Mouse (Mus musculus) bone marrow macrophage, adult 2 months (primary cell): ENCODE data around the gene Kif19a. TPM values are rescaled to one million over a fixed set of nuclear protein-coding genes. Genes with fewer than 3 reads are reported as not detected.

Experiments
- H3K27ac ChIP-seq: 2 replicates; pipeline ENCODE4 v1.5.1; 2012; ENCODE audit warnings: low read depth, low read length; ENCODE audit not compliant: insufficient read depth
- H3K4me1 ChIP-seq: 2 replicates; pipeline ENCODE4 v1.6.1; 2012; ENCODE audit warnings: low read length; ENCODE audit not compliant: control insufficient read depth, insufficient read depth
- H3K4me3 ChIP-seq: 2 replicates; pipeline ENCODE4 v1.5.1; 2012; ENCODE audit warnings: mild to moderate bottlenecking, low read length, moderate library complexity; ENCODE audit not compliant: insufficient read depth
- CTCF ChIP-seq: IDR thresholded peaks from 2 replicates; pipeline ENCODE4 v1.5.1; 2012; ENCODE audit warnings: low read depth, mild to moderate bottlenecking, low read length, moderate library complexity
- POLR2A ChIP-seq: IDR thresholded peaks from 2 replicates; pipeline ENCODE4 v1.6.1; 2012; ENCODE audit warnings: mild to moderate bottlenecking, low read depth, low read length, borderline replicate concordance
- polyA plus RNA-seq: library from polyadenylated mRNA; stranded (reverse); fragments of >200 nt; gene quantifications from 2 replicates; pipeline ENCODE4 v1.2.4, GENCODE M21; 2012; ENCODE audit not compliant: missing spikeins, insufficient read depth, insufficient read length

Kif19a gene
- polyA plus RNA-seq, 1 experiment = 2.5 TPM

DNA sequence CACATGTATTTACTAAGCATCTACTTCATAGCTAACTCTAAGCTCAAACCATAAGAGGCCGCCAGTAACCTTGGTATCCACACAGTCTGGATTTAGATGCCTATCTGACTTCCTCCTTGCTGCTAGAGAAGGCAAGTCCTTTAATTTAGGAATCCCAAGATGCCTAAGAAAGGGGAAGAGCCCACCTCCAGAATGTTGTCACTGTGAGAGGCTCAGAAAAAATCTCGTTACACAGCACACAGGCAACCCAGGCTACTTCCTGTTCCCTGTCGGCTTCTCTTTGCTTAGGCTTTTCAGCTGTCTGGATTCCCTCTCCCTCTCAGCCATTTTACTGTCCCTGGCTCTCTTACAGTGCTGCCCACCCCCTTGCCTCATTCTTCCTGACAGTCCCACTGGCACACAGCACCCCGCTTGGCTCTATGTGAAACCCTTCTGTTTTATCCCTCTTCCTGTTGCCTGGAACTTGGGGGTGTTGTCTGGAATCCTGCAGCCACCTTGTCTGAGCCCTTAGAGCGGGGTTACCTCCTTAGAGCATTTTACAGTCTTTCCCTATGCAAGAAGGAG lies 27.8 kb downstream of the Kif19a start:
- TF ChIP-seq CTCF (no peak), POLR2A (no peak)
- peak overlapping the region; percentile 45; the same call in 1 of the 2 replicates for H3K27ac ChIP-seq
- H3K4me3 ChIP-seq = no peak overlapping the region
- peaks cover 13% of the 10 kb centered on the region for H3K4me1 ChIP-seq

DNA sequence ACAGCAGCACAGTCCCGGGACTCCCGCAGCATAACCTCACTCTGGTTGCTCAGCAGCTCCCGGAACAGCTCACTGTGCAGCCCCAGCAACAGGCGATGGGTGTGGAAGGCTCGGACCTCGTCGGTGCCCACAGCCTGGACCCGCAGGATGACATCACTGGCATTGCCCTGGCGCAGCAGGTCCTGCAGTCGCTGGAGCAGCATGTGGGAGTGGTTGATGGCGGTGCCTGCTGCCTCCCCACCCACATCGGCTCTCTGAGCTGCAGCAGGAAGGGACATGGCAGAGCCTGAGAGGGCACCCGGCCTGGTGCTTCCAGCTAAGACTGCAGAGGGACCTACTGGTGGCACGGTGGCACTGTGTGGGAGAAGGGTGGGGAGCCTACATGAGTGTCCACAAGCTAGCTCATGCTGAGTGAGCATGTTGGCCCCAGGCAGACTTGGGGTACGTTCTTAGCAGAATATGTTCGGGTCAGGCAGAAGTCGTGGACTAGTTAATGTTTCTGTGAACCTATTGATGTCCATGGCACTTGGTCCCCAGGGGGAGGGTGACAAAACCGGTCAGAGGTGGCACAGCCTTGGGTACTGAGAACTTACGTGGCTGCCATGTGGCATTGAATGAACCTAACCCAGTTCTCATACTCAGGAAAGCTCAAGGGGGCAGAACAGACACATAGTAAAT lies 28.8 kb downstream of the Kif19a start:
- TF ChIP-seq CTCF (no peak), POLR2A (no peak)
- H3K4me3 ChIP-seq = no peak overlapping the region
- no peak overlapping the region for H3K27ac ChIP-seq
- peaks cover 13% of the 10 kb centered on the region for H3K4me1 ChIP-seq

DNA sequence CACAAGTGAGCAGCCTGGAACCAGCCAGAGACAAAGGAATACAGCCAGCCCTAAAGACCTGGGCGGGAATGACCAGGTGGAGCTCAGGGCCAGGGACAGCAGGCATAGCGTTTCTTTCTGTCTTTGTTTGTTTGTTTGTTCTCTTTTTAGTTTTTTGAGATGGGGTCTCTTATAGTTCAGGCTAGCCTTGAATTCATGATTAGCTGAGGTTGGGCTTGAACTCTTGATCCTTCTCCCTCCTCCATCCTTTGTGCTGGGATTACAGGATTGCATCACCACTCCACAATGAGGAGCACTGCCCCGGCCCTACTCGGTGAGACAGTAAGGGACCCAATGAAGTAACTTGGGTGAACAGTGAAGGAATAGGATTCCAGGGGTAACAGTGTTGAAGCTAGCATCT lies 29.5 kb downstream of the Kif19a start:
- no peak for TF ChIP-seq CTCF
- TF ChIP-seq POLR2A = no peak
- H3K27ac ChIP-seq = no peak overlapping the region
- H3K4me1 ChIP-seq = peaks cover 13% of the 10 kb centered on the region
- H3K4me3 ChIP-seq = no peak overlapping the region

DNA sequence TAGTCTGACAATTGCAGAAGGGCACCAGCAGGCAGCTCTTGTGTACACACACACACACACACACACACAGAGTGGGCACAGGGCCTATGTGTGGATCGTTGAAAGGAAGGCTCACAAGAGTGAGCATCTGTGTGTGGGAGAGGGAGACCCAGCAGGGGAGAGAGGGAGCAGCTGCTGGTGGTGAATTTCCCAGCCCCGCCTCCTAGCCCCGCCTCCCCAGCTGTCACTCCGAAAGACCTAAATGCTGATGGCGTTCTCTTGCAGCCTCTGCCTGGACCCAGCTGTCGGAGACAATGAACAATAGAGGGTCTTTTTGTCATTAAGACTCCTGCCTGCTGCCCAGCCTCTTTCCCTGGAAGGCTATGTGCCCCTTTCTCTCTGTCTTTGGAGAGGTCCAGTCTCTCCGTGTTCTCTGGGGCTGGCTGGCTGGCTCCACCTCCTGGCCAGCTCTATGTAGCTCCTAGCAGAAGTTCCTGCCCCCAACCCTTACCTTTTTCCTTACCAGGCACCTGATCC lies 30.1 kb downstream of the Kif19a start:
- peak overlapping the region; percentile 48 for H3K4me3 ChIP-seq
- no peak for TF ChIP-seq POLR2A
- TF ChIP-seq CTCF = peak; percentile 18; the same call in 1 of the 2 replicates
- peaks cover 13% of the 10 kb centered on the region for H3K4me1 ChIP-seq
- no peak overlapping the region for H3K27ac ChIP-seq

DNA sequence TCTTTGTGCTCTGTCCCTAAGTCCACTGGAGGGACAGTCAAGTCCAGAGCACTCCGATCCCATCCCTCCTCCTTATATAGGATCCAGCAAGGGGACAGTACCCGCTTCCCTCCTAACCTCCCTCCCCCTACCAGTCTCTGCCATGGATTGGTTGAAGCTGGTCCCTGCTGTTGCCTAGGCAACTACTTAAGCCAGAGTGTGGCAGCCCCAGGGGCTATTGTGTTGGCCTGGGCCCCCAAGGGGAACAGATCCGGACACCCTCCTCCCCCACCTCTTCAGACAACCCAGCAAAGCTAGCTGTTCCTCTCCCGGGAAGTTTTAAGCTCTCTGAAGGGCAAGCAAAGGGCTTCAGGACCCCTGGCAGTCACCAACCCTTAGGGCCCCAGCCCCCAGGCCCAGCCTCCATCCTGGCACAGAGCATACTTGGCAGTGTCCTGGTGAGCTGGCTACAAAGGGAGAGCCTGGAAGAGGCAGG lies 30.7 kb downstream of the Kif19a start, which contains the start of gene Btbd17:
TSS of gene Btbd17 (minus strand) at position 98 of the 475 bp plus-strand sequence.
- H3K4me1 ChIP-seq = peaks cover 13% of the 10 kb centered on the region
- TF ChIP-seq CTCF = no peak
- no peak for TF ChIP-seq POLR2A
- peak within 1 kb of the TSS; percentile 48 for H3K4me3 ChIP-seq
- no peak within 1 kb of the TSS for H3K27ac ChIP-seq

DNA sequence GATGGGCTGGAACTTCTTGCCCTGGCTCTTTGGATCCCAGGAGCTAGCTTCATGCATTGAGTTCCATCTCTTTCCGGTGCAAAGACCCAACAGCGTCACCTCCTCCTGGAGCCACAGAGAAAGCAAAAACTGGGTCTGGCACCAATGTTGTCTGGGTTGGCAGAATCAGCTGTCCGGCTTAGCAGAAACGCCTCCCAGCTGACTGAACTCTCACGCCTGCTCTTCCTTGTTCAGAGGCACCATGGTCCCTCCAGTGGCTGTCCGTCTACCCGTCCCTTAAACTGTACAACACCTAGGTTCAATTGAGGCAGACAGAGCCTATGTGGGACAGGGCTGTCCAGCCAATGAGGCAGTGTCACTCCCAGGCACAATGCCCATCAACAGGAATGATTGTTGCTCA lies 32.0 kb downstream of the Kif19a start:
- Histone ChIP-seq H3K4me3 (no peak overlapping the region), H3K4me1 (peaks cover 12% of the 10 kb centered on the region), H3K27ac (no peak overlapping the region)
- TF ChIP-seq CTCF (no peak), POLR2A (no peak)

DNA sequence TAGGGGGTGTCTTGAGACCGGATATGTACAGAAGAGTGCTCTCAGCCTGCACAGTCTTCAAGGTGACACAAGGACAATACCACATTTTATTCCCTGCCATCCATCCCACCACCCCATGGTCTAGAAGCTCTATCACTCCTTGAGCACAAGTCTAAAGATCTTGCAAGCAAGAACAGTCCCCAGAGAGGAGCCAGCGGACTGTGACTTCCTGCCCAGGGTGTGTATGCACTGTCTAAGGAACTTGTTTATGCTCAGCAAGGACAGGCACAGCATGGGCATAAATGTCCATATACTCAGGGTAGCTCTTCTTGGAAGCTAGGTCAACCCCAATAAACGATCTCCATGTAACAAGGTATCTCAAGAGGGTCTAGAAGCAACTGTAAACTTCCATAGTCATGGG lies 32.8 kb downstream of the Kif19a start:
- H3K4me3 ChIP-seq = no peak overlapping the region
- no peak overlapping the region for H3K27ac ChIP-seq
- peaks cover 6% of the 10 kb centered on the region for H3K4me1 ChIP-seq
- TF ChIP-seq CTCF (no peak), POLR2A (no peak)

DNA sequence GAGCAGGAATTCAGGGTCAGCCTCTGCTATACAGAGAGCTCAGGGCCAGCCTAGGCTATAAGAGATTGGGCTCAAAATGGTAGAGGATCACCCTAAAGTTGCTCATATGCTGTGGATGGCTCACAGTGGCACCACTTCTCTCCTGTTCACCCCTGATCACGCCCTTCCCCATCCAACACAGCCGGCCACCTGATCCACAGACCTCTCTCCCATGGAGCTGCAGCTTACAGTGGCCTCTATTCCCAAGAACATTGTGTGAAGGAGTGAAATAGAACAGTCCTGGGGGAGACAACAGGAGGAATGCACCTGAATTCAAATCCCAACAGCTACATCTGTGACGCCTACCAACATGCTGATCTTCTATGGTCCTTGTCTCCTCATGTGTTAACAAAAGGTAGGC lies 33.4 kb downstream of the Kif19a start, which contains the start of gene Gpr142:
TSS of gene Gpr142 (plus strand) at position 301 of the 400 bp plus-strand sequence.
- H3K27ac ChIP-seq = no peak within 1 kb of the TSS
- no peak within 1 kb of the TSS for H3K4me3 ChIP-seq
- H3K4me1 ChIP-seq = peaks cover under 1% of the 10 kb centered on the region
- TF ChIP-seq POLR2A (no peak), CTCF (no peak)

DNA sequence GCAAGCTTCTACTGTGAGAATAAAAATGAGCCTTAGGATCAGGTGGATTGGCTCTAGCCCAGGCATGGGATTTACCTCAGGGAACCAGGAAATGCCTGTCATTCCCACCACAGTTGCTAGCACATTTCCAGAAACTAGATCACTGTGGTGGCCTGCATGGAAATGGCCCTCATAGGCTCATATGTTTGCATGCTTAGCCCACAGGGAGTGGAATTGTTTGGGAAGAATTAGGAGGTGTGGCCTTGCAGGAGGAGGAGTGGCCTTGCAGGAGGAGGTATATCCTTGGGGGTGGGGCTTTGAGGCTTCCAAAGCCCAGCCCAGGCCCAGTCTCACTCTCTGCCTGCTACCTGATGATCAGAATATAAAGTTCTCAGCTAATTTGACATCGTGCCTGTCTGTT lies 36.7 kb downstream of the Kif19a start:
- TF ChIP-seq POLR2A = no peak
- TF ChIP-seq CTCF = no peak
- Histone ChIP-seq H3K4me1 (no peaks in the 10 kb centered on the region), H3K27ac (no peak overlapping the region), H3K4me3 (no peak overlapping the region)
